Mouse (Mus musculus): ENCODE data around the gene H2-D1. TPM values are rescaled to one million over a fixed set of nuclear protein-coding genes. Genes with fewer than 3 reads are reported as not detected.

H2-D1 gene
- polyA plus RNA-seq, 1 experiment from 2014 or later, result 45.9 TPM

DNA sequence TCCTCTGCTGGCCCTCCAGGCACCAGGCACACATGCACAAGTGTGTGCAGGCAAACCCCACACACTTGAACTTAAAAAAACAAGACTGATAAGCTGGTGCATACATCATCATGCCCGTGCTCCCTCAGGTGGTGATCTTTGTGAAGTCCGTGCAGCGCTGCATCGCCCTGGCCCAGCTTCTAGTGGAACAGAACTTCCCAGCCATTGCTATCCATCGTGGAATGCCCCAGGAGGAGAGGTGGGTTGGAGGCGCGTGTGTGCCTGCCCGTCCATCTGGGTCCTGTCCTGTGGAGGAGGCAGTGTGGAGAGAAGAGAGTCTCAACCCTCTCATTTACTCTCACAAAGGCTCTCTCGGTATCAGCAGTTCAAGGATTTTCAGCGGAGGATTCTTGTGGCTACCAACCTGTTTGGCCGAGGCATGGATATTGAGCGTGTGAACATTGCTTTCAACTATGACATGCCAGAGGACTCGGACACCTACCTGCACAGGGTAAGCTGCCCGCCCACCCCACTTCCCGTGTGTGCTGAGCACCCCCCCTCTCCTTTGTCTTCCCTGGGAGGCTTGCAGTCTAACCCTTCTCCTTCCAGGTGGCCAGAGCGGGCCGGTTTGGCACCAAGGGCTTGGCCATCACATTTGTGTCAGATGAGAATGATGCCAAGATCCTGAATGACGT lies 9.8 kb upstream of the H2-D1 start:
- H3K36me3 ChIP-seq (ENCODE audit: control insufficient read depth, insufficient read depth, low read length), result peaks cover 38% of the 10 kb centered on the region
- no peaks in the 10 kb centered on the region for H3K9me3 ChIP-seq (ENCODE audit: control insufficient read depth, low read length)
- WGBS, result 90% methylated on average over 18 of the region's 18 CpGs
- no peaks in the 10 kb centered on the region for H3K27me3 ChIP-seq (ENCODE audit: control insufficient read depth, insufficient read depth, low read length)
- no peaks in the 10 kb centered on the region for H3K4me1 ChIP-seq (ENCODE audit: control insufficient read depth, insufficient read depth, low read length)
- H3K27ac ChIP-seq (ENCODE audit: low read depth, low read length), result no peak overlapping the region
- DNase-seq (ENCODE audit: low spot score, missing footprints) (peak; percentile 86), ATAC-seq (ENCODE audit: low FRiP score) (no peak)
- H3K4me3 ChIP-seq (ENCODE audit: low read depth, low read length), result no peak overlapping the region
- no peak overlapping the region for H3K9ac ChIP-seq (ENCODE audit: low read length)
- H3K4me2 ChIP-seq, result no peak overlapping the region

DNA sequence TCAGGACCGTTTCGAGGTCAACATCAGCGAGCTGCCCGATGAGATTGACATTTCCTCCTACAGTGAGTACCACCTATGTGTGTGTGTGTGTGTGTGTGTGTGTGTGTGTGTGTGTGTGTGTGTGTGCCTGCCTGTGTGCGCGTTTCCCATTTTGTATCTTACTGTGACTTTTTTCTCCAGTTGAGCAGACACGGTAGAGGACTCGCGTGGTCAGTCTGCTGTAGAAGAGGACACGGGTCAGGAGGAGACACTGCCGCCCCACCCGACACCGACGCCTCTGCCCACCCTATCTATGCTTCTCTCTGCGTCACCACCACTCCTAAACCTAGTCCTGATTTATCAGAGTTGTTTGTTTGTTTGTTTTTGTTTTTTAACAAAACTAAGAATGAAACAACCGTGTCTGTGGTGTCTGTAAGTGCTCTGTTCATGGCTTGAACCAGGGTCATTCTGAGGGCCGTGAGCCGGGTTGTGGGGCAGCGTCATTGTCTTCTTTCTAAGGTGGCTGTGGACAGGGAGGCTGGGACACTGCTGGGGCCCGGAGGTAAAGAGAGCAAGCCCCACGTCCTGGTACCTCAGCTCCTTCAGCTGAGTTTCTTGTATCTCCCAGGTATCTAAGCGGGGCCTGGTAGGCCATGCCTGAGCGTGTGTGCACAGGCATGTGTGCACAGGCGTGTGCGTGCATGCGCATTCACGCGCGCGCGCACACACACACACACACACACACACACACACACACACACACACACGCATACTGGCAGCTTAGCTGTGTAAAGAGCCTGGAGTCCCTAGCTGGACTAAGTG lies 9.0 kb upstream of the H2-D1 start:
- DNase-seq (ENCODE audit: low spot score, missing footprints), result peak; percentile 81
- no peak overlapping the region; the same call in 1 of the 2 replicates for H3K27ac ChIP-seq (ENCODE audit: low read depth, low read length)
- no peak overlapping the region for H3K9ac ChIP-seq (ENCODE audit: low read length)
- H3K27me3 ChIP-seq (ENCODE audit: control insufficient read depth, insufficient read depth, low read length), result no peaks in the 10 kb centered on the region
- peak; percentile 7; the same call in 1 of the 2 replicates for ATAC-seq (ENCODE audit: low FRiP score)
- no peaks in the 10 kb centered on the region for H3K4me1 ChIP-seq (ENCODE audit: control insufficient read depth, insufficient read depth, low read length)
- no peak overlapping the region for H3K4me2 ChIP-seq
- WGBS, result 89% methylated on average over 32 of the region's 32 CpGs
- peaks cover 37% of the 10 kb centered on the region for H3K36me3 ChIP-seq (ENCODE audit: control insufficient read depth, insufficient read depth, low read length)
- no peak overlapping the region for H3K4me3 ChIP-seq (ENCODE audit: low read depth, low read length)
- no peaks in the 10 kb centered on the region for H3K9me3 ChIP-seq (ENCODE audit: control insufficient read depth, low read length)

DNA sequence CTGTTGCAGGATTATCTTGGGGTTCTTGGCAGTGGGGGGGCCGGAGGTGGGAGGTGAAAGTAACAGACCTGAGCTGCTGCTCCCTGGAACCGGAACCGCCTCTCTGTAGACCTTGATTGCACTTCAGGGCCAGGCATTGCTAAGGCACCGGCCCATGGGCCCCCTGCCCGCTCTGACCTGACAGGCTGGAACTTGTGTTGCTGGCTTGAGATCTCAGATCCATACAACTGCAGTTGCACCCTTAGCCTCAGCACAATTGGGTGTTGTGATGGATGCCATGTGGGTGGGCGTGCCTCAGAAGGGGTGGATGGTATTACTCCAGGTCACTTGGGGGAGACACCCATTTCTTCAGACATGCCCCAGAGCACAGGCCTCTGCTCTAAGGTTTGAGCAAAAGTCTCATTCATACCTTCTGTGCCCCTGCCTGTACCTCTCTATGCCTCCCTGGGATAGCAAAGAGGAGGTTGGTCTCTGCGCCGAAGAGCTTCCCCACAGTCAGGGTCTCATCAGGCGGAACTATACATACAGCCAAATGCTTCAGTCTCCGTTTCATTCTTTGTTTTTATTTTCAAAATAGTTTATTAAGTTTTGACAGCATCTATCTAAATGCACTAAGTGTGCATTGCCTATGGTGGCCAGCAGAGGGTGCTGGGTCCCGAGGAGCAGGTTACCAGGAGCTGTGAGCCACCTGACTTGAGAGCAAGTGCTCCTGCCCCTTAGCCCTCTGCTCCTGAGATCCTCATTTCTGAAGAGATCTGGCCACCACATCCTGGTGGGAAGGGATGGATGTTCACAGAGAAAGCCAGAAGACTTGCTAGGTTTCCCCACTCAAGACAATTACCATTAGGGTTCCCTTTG lies 8.1 kb upstream of the H2-D1 start:
- ATAC-seq (ENCODE audit: low FRiP score) (peak; percentile 40), DNase-seq (ENCODE audit: low spot score, missing footprints) (peak; percentile 93)
- Histone ChIP-seq H3K27ac (ENCODE audit: low read depth, low read length) (no peak overlapping the region), H3K4me3 (ENCODE audit: low read depth, low read length) (no peak overlapping the region), H3K4me2 (no peak overlapping the region), H3K9ac (ENCODE audit: low read length) (no peak overlapping the region), H3K27me3 (ENCODE audit: control insufficient read depth, insufficient read depth, low read length) (no peaks in the 10 kb centered on the region), H3K4me1 (ENCODE audit: control insufficient read depth, insufficient read depth, low read length) (no peaks in the 10 kb centered on the region), H3K9me3 (ENCODE audit: control insufficient read depth, low read length) (no peaks in the 10 kb centered on the region), H3K36me3 (ENCODE audit: control insufficient read depth, insufficient read depth, low read length) (peaks cover 29% of the 10 kb centered on the region)
- 56% methylated on average over 11 of the region's 11 CpGs for WGBS

DNA sequence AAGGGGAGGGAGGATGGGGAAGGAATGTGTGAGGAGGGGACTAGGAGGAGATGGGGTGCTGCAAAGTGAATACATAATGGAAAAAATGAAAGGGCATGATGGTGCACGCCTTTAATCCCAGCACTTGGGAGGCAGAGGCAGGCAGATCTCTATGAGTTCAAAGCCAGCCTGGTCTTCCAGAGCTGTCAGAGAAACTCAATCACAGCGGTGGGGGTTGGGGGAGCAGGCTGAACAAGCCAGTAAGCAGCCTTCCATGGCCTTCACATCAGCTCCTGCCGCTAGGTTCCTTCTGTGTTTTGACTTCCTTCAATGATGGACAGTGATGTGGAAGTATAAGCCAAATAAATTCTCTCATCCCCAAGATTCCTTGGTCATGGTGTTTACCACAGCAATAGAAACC lies 7.2 kb upstream of the H2-D1 start:
- Histone ChIP-seq H3K9me3 (ENCODE audit: control insufficient read depth, low read length) (no peaks in the 10 kb centered on the region), H3K36me3 (ENCODE audit: control insufficient read depth, insufficient read depth, low read length) (peaks cover 23% of the 10 kb centered on the region), H3K9ac (ENCODE audit: low read length) (no peak overlapping the region), H3K4me3 (ENCODE audit: low read depth, low read length) (no peak overlapping the region), H3K27ac (ENCODE audit: low read depth, low read length) (no peak overlapping the region), H3K27me3 (ENCODE audit: control insufficient read depth, insufficient read depth, low read length) (no peaks in the 10 kb centered on the region), H3K4me2 (no peak overlapping the region), H3K4me1 (ENCODE audit: control insufficient read depth, insufficient read depth, low read length) (no peaks in the 10 kb centered on the region)
- DNase-seq (ENCODE audit: low spot score, missing footprints), result no peak
- ATAC-seq (ENCODE audit: low FRiP score), result 0 out of 2 replicates have a peak, but pooled peaks have one; percentile 10
- WGBS, result 71% methylated on average over 3 of the region's 3 CpGs

DNA sequence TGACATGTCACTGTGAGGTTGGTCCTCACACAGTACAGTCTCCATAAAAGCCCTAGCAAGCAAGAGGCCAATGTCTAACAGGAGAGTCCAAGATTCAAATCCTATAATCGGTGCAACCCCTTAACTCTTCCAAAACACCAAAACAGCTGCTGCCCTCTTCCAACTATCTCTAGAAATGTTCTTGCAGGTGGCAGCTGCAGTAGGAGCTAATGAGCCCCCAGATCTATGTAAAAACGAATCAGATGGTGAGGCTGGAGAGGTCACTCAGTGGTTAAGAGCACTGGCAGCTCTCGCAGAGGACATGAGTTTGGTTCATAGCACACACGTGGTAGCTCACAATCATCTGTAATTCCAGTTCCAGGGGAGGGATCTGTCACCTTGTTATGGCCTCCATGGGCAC lies 6.8 kb upstream of the H2-D1 start:
- Histone ChIP-seq H3K4me3 (ENCODE audit: low read depth, low read length) (no peak overlapping the region), H3K27ac (ENCODE audit: low read depth, low read length) (no peak overlapping the region), H3K4me1 (ENCODE audit: control insufficient read depth, insufficient read depth, low read length) (no peaks in the 10 kb centered on the region), H3K9ac (ENCODE audit: low read length) (no peak overlapping the region), H3K36me3 (ENCODE audit: control insufficient read depth, insufficient read depth, low read length) (peaks cover 21% of the 10 kb centered on the region), H3K4me2 (no peak overlapping the region), H3K9me3 (ENCODE audit: control insufficient read depth, low read length) (no peaks in the 10 kb centered on the region), H3K27me3 (ENCODE audit: control insufficient read depth, insufficient read depth, low read length) (no peaks in the 10 kb centered on the region)
- WGBS, result 70% methylated on average over 4 of the region's 4 CpGs
- ATAC-seq (ENCODE audit: low FRiP score) (no peak), DNase-seq (ENCODE audit: low spot score, missing footprints) (peak; percentile 83)

DNA sequence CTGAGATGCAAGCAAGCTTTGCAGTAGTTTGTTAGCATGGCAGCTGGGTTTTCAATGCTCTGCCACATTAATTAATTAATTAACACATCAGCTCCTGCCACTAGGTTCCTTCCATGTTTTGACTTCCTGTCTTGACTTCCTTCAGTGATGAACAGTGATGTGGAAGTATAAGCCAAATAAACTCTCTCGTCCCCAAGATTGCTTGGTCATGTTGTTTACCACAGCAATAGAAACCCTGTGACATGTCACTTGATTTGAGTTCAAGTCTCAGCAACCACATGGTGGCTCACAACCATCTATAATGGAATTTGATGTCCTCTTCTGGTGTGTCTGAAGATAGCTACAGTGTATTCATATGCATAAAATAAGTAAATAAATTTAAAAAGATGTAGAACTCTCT lies 5.2 kb upstream of the H2-D1 start:
- ATAC-seq (ENCODE audit: low FRiP score), result no peak
- peaks cover 10% of the 10 kb centered on the region for H3K36me3 ChIP-seq (ENCODE audit: control insufficient read depth, insufficient read depth, low read length)
- peak; percentile 80 for DNase-seq (ENCODE audit: low spot score, missing footprints)
- H3K4me1 ChIP-seq (ENCODE audit: control insufficient read depth, insufficient read depth, low read length), result no peaks in the 10 kb centered on the region
- no peaks in the 10 kb centered on the region for H3K27me3 ChIP-seq (ENCODE audit: control insufficient read depth, insufficient read depth, low read length)
- no peaks in the 10 kb centered on the region for H3K9me3 ChIP-seq (ENCODE audit: control insufficient read depth, low read length)
- no peak overlapping the region for H3K4me3 ChIP-seq (ENCODE audit: low read depth, low read length)
- no peak overlapping the region for H3K4me2 ChIP-seq
- 90% methylated on average over 1 of the region's 1 CpGs for WGBS
- H3K9ac ChIP-seq (ENCODE audit: low read length), result no peak overlapping the region
- H3K27ac ChIP-seq (ENCODE audit: low read depth, low read length), result no peak overlapping the region

DNA sequence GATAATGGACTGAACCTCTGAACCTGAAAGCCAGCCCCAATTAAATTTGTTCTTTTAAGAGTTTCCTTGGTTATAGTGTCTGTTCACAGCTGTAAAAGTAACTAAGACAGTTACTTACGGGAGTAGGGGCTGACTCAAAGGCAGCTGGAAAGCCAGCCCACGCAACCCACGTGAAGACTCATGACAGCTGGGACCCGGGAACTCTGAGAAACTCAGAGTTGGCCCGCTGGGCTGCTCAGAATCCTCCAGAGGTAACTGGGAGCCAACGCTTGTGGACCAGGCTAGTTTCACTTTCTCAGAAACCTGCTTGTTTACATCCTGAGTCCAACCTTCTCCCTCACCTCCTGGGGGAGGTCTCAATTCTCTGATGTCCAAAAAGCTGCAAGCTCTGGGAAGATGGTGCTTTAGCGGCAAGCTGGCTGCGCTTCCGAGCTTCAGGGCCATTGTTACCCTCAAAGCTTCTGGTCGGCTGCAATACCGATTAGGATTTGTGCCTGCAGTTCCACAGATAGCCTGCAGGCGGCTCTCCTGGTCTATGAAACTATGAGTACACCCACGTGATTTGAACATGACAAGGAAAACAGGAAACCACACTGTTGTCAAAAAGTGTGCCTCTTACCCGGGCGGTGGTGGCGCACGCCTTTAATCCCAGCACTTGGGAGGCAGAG lies 4.6 kb upstream of the H2-D1 start:
- Histone ChIP-seq H3K9ac (ENCODE audit: low read length) (no peak overlapping the region), H3K4me2 (peak overlapping the region; percentile 1; the same call in 1 of the 2 replicates)
- WGBS, result 17% methylated on average over 17 of the region's 17 CpGs

DNA sequence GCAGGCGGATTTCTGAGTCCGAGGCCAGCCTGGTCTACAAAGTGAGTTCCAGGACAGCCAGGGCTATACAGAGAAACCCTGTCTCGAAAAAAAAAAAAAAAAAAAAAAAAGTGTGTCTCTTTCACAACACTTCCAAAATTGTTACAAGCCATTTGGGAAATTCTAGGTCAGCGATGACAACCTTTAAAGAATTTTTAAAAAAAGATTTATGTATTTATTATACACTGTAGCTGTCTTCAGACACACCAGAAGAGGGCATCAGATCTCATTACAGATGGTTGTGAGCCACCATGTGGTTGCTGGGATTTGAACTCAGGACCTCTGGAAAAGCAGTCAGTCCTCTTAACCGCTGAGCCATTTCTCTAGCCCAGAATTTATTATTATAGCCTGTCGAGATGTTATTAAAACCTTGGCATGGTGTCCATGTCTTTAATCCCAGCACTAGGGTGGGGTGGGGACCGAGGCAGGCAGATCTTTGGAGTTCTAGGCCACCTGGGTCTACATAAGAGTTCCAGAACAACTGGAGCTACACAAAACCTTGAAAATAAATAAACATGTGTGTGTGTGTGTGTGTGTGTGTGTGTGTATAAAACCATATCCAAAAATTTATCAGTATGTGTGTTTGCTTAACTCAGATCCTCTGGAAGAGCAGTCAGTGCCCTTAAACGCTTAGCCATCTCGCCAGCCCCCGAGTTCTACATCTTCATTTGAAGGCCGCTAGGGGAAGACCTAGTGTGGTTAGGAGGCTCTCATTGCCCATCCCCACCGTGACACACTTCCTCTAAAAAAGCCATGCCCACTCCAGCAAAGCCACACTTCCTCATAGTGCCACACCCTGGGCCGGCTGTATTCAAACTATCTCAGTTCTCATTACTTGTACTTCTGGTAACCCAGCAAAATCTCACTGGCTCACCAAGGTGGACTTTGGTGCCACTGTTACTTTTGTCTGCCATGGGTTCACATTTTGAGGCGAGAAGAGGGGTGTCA lies 3.7 kb upstream of the H2-D1 start:
- Histone ChIP-seq H3K9ac (ENCODE audit: low read length) (no peak overlapping the region), H3K9me3 (ENCODE audit: control insufficient read depth, low read length) (no peaks in the 10 kb centered on the region), H3K27ac (ENCODE audit: low read depth, low read length) (no peak overlapping the region), H3K4me1 (ENCODE audit: control insufficient read depth, insufficient read depth, low read length) (peaks cover 4% of the 10 kb centered on the region), H3K4me3 (ENCODE audit: low read depth, low read length) (no peak overlapping the region), H3K27me3 (ENCODE audit: control insufficient read depth, insufficient read depth, low read length) (peaks cover 2% of the 10 kb centered on the region), H3K36me3 (ENCODE audit: control insufficient read depth, insufficient read depth, low read length) (peaks cover 1% of the 10 kb centered on the region), H3K4me2 (no peak overlapping the region)
- no peak for DNase-seq (ENCODE audit: low spot score, missing footprints)
- ATAC-seq (ENCODE audit: low FRiP score), result no peak
- 65% methylated on average over 13 of the region's 14 CpGs for WGBS

More for the DNA sequence above, 4.6 kb upstream of the H2-D1 start:
- Histone ChIP-seq H3K9me3 (ENCODE audit: control insufficient read depth, low read length) (no peaks in the 10 kb centered on the region), H3K27ac (ENCODE audit: low read depth, low read length) (no peak overlapping the region), H3K4me3 (ENCODE audit: low read depth, low read length) (no peak overlapping the region), H3K4me1 (ENCODE audit: control insufficient read depth, insufficient read depth, low read length) (no peaks in the 10 kb centered on the region; the same call in 1 of the 2 replicates), H3K36me3 (ENCODE audit: control insufficient read depth, insufficient read depth, low read length) (peaks cover 4% of the 10 kb centered on the region), H3K27me3 (ENCODE audit: control insufficient read depth, insufficient read depth, low read length) (no peaks in the 10 kb centered on the region)
- DNase-seq (ENCODE audit: low spot score, missing footprints) (peak; percentile 99), ATAC-seq (ENCODE audit: low FRiP score) (no peak)

Data from midbrain, embryonic 11.5 days (tissue).